Mouse (Mus musculus) limb, embryonic 14.5 days (tissue): ENCODE results near the gene Jade1. TPM values are rescaled to one million over a fixed set of nuclear protein-coding genes. Genes with fewer than 3 reads are reported as not detected.

Source experiments
- ATAC-seq: fragments of 200-750 bp; cut with Nextera tagmentation; 2 replicates; pipeline ENCODE4 v1.8.0; 2017; ENCODE audit warnings: low read depth, moderate number of reproducible peaks, moderate TSS enrichment; ENCODE audit not compliant: low FRiP score
- DNase-seq: peaks from one replicate; pipeline ENCODE4 v3.0.0-alpha.2; 2015; ENCODE audit warnings: low spot score
- H3K27ac ChIP-seq: fragments of 300-500 bp; sonication (generic); replicated peaks from 2 replicates; pipeline ENCODE4 v1.5.1; 2014; ENCODE audit warnings: low read depth, mild to moderate bottlenecking, low read length, moderate library complexity, mixed read lengths
- H3K27me3 ChIP-seq: fragments of 300-500 bp; sonication (generic); 2 replicates; pipeline ENCODE4 v1.6.1; 2014; ENCODE audit warnings: low read length, mixed read lengths; ENCODE audit not compliant: control insufficient read depth, insufficient read depth
- H3K36me3 ChIP-seq: fragments of 300-500 bp; sonication (generic); 2 replicates; pipeline ENCODE4 v1.6.1; 2014; ENCODE audit warnings: mild to moderate bottlenecking, low read length, moderate library complexity, mixed read lengths; ENCODE audit not compliant: control insufficient read depth, insufficient read depth
- H3K4me1 ChIP-seq: fragments of 300-500 bp; sonication (generic); 2 replicates; pipeline ENCODE4 v1.6.1; 2014; ENCODE audit warnings: antibody characterized with exemption, low read length, mixed read lengths; ENCODE audit not compliant: control insufficient read depth, insufficient read depth
- H3K4me2 ChIP-seq: fragments of 300-500 bp; sonication (generic); replicated peaks from 2 replicates; pipeline ENCODE4 v1.6.1; 2014; ENCODE audit warnings: low read depth, mild to moderate bottlenecking, low read length, moderate library complexity; ENCODE audit not compliant: severe bottlenecking
- H3K4me3 ChIP-seq: fragments of 300-500 bp; sonication (generic); replicated peaks from 2 replicates; pipeline ENCODE4 v1.5.1; 2014; ENCODE audit warnings: low read length
- H3K9ac ChIP-seq: fragments of 300-500 bp; sonication (generic); 2 replicates; pipeline ENCODE4 v1.6.1; 2014; ENCODE audit warnings: mild to moderate bottlenecking, low read depth, low read length, moderate library complexity; ENCODE audit not compliant: severe bottlenecking
- H3K9me3 ChIP-seq: fragments of 300-500 bp; sonication (generic); 2 replicates; pipeline ENCODE4 v1.6.1; 2016; ENCODE audit warnings: low read length; ENCODE audit not compliant: control insufficient read depth
- POLR2A ChIP-seq: fragments of 200-500 bp; IDR thresholded peaks from 2 replicates; pipeline ENCODE4 v1.8.0; 2012; ENCODE audit warnings: inconsistent platforms, mild to moderate bottlenecking, moderate library complexity, borderline replicate concordance; ENCODE audit not compliant: insufficient read depth, insufficient read length; ENCODE audit errors: extremely low read depth
- WGBS: fragments of 180-500 bp; shearing (Covaris S2); extraction: QIAGEN DNeasy Blood & Tissue Kit; methylation state at CpG from one replicate; pipeline ENCODE4 v1.1.7; 2014; 5-methylcytosine and 5-hydroxymethylcytosine counted together
- polyA plus RNA-seq, 2 experiments: library from polyadenylated mRNA; depleted of rRNA in 1 of 2; stranded (reverse) in 1 of 2; unstranded in 1 of 2; fragments of >200 nt; fragmentation: Nextera tagmentation in 1 of 2; extraction: Ambion mirVana in 1 of 2; gene quantifications; 2 replicates each; pipeline versions ENCODE4 v1.2.1 to v1.2.3; 2012 to 2014

Jade1 gene
- polyA plus RNA-seq, 2 experiments: 8.8 to 12.8 TPM

GRCm38 (mm10) chr3:41548238-41548637, 7.3 kb upstream of the Jade1 start:
- 82% methylated on average over 4 of the region's 4 CpGs for WGBS

DNA sequence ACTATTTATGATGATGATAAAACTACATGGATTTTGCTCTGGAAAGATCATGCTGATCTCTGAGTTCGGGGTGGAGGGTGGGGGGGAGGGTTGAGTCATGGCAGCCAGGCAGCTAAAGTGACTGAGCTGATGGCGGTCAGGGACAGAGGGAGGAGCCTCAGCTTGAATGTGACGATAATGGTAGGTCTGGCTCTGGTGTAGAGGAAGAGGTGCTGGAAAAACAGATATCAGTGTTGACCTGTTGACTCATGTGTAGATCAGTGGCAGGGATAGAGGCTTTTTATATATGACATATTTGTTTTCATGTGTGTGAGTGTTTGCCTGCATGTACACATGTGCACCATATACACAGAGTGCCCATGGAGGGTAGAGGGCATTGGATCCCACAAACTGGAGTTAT, 3.9 kb upstream of the Jade1 start:
- H3K9me3 ChIP-seq: no peaks in the 10 kb centered on the region
- no peak overlapping the region for H3K9ac ChIP-seq
- ATAC-seq: no peak
- WGBS: 69% methylated on average over 3 of the region's 3 CpGs
- no peak overlapping the region for H3K4me3 ChIP-seq
- no peak overlapping the region for H3K4me2 ChIP-seq
- no peak for DNase-seq
- H3K27me3 ChIP-seq: no peaks in the 10 kb centered on the region
- no peak overlapping the region for H3K27ac ChIP-seq
- no peaks in the 10 kb centered on the region for H3K4me1 ChIP-seq
- H3K36me3 ChIP-seq: no peaks in the 10 kb centered on the region
- TF ChIP-seq POLR2A: no peak

More at GRCm38 (mm10) chr3:41548238-41548637, 7.3 kb upstream of the Jade1 start:
- Histone ChIP-seq H3K36me3 (no peaks in the 10 kb centered on the region), H3K4me3 (no peak overlapping the region), H3K4me1 (no peaks in the 10 kb centered on the region), H3K9ac (no peak overlapping the region), H3K9me3 (no peaks in the 10 kb centered on the region), H3K27me3 (no peaks in the 10 kb centered on the region), H3K4me2 (no peak overlapping the region), H3K27ac (no peak overlapping the region)
- no peak for DNase-seq
- TF ChIP-seq POLR2A: no peak
- no peak for ATAC-seq

DNA sequence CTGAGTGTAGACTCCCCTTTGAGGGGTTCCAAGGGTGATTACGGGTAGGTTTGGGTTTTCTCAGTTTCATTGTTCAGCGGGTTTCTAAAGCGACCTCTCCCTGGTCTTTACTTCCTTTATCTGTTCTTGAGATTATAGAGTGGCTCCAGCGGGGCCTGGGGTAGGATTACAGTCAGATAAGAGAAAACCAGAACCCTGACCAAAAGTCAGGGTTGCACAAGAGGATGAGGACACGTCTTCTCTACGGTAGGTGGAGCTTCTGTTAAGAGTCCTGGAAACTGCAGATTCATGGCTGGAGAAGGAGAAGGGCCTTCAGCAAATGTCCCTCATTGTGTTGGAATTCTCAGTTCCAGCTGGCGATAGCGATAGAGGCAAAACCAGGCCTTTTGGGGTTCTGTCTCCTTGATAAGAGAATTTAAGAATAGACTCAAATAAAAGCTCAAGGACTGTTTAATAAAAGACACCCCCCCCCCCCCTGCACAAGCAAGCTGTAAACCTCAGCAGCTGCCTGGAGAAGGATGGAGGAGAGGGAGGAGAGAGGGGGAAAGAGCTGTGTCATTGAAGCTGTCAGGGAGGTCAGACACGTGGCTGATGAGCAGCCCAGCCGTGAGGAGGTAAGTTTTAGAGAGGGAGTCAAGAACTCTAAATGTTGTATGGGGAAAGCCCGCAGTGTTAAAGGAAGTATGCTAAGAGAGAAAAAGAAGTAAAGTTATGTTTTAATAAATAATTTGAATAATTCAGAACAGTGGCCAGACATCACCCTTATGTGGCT, 2.6 kb upstream of the Jade1 start:
- Histone ChIP-seq H3K4me2 (no peak overlapping the region), H3K9ac (no peak overlapping the region), H3K4me1 (no peaks in the 10 kb centered on the region), H3K4me3 (no peak overlapping the region), H3K9me3 (no peaks in the 10 kb centered on the region), H3K36me3 (no peaks in the 10 kb centered on the region), H3K27me3 (no peaks in the 10 kb centered on the region), H3K27ac (no peak overlapping the region)
- no peak for ATAC-seq
- no peak for TF ChIP-seq POLR2A
- 71% methylated on average over 11 of the region's 11 CpGs for WGBS
- DNase-seq: no peak

- 88% methylated on average over 4 of the region's 4 CpGs for WGBS
- no peak for TF ChIP-seq POLR2A
- Histone ChIP-seq H3K4me3 (no peak overlapping the region), H3K27ac (no peak overlapping the region), H3K9me3 (no peaks in the 10 kb centered on the region), H3K4me1 (no peaks in the 10 kb centered on the region), H3K36me3 (no peaks in the 10 kb centered on the region), H3K9ac (no peak overlapping the region), H3K4me2 (no peak overlapping the region), H3K27me3 (no peaks in the 10 kb centered on the region)
- DNase-seq (no peak), ATAC-seq (no peak)
Observed at GRCm38 (mm10) chr3:41553681-41554080, 1.9 kb upstream of the Jade1 start.

DNA sequence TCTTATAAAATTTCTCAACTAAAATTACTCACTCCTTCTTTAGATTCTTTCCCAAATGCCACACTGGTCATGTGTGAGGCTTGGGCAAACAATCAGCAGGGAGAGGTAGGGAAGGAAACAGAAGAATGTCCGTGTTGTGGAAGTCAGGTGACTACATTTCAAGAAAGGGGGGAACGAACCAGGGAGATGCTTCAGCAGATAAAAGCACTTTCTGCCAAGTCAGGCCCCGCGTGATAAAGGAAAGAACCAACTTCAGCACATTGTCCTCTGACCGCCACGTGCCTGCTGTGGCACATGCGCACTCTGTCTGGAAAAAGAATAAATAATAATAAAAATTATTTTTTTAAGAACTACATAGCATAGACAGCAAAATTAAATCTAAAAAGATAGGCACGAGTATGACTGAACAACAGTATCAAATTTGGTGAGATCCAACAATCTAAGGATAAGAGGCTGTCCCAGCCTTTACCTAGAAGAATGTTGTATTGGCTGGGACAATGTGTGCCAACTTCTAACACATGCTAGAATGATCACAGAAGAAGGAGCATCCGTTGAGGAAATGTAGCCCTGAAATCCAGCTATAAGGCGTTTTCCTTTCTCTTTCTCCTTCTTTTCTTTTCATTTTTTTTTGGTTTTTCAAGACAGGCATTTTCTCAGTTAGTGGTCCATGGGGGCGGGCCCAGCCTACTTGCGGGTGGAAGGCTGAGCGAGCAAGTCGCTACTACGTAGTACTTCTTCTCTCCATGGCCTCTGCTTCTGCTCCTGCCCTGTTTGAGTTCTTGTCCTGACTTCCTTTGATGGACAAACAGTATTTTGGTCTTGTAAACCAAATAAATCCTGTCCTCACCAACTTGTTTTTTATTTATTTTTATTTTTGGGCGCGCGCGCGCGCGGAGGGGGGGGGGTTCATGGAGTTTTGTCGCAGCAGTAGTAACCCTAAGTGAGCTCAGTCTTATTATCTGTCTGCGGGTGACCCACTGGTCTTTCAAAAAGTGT, 753 bp upstream of the Jade1 start:
- TF ChIP-seq POLR2A: no peak
- ATAC-seq: no peak
- Histone ChIP-seq H3K27ac (no peak overlapping the region), H3K27me3 (no peaks in the 10 kb centered on the region), H3K9me3 (no peaks in the 10 kb centered on the region), H3K4me1 (no peaks in the 10 kb centered on the region), H3K36me3 (no peaks in the 10 kb centered on the region), H3K9ac (no peak overlapping the region), H3K4me2 (no peak overlapping the region), H3K4me3 (no peak overlapping the region)
- 91% methylated on average over 24 of the region's 24 CpGs for WGBS
- DNase-seq: no peak
